8 mouse cellular contexts compared by ENCODE assay signal in genomic region chr7:16400689-16401611, GRCm38 (mm10). TPM values are rescaled to one million over a fixed set of nuclear protein-coding genes. Genes with fewer than 3 reads are reported as not detected.
DNase-seq lines count a peak whose midpoint lies in the region; ATAC-seq and TF ChIP-seq lines count a peak whose summit lies in the region.

Zc3h4 (plus strand) TSS chr7:16400910.

- DNase-seq in MEL (ENCODE audit: low read depth, low spot score), result peak; percentile 91
- DNase-seq in cerebellum, adult 2 months, result peak; percentile 90 to 92
- DNase-seq in forebrain, postnatal 0 days, result peak; percentile 93
- DNase-seq in heart, postnatal 36 days, result peak; percentile 87 to 97
- peak; percentile 79 for DNase-seq in layer of hippocampus, adult 8-10 months (ENCODE audit: low spot score in 2 of 2)
- peak; percentile 90 to 91 for DNase-seq in thymus, adult 18-20 months

- H3K4me1 ChIP-seq in MEL (ENCODE audit: control insufficient read depth in 1 of 2, insufficient read depth in 2 of 2, low read length in 2 of 2), result peaks cover 6 to 22% of the 10 kb centered on the region in 2 experiments
- peaks cover 28% of the 10 kb centered on the region for H3K4me1 ChIP-seq in cerebellum, adult 2 months (ENCODE audit: control insufficient read depth, insufficient read depth, low read length)
- H3K4me1 ChIP-seq in forebrain, postnatal 0 days (ENCODE audit: insufficient read depth), result peaks cover 23% of the 10 kb centered on the region
- peaks cover 34% of the 10 kb centered on the region for H3K4me1 ChIP-seq in lung, embryonic 15.5 days
- peaks cover 23% of the 10 kb centered on the region for H3K4me1 ChIP-seq in olfactory bulb, adult 2 months (ENCODE audit: control insufficient read depth, insufficient read depth, low read length)

- H3K9ac ChIP-seq in MEL (ENCODE audit: control insufficient read depth, low read depth, low read length, poor library complexity, severe bottlenecking), result peak within 1 kb of the TSS; percentile 98
- peak within 1 kb of the TSS; percentile 90 for H3K9ac ChIP-seq in forebrain, postnatal 0 days
- peak within 1 kb of the TSS; percentile 100 for H3K9ac ChIP-seq in lung, embryonic 15.5 days

- peak; percentile 76 to 85; a peak in 3 of 4 replicates for TF ChIP-seq POLR2A in MEL (IDR thresholded peaks at IDR 0.05; ENCODE audit: control insufficient read depth in 1 of 2, insufficient read depth in 1 of 2, low read depth in 1 of 2, low read length in 2 of 2, poor library complexity in 1 of 2)
- TF ChIP-seq POLR2A in cerebellum, adult 2 months (IDR thresholded peaks at IDR 0.05; ENCODE audit: borderline replicate concordance, insufficient read depth, low read length), result peak; percentile 58
- TF ChIP-seq POLR2A in olfactory bulb, adult 2 months (IDR thresholded peaks at IDR 0.05; ENCODE audit: insufficient read depth, low read depth, low read length), result peak; percentile 51; the same call in 1 of the 2 replicates

- intact Hi-C loops in heart, postnatal 36 days (cut with DNase I), result loop anchor here (1.0 kb wide), 1 partner anchor 88 kb away; no protein-coding TSS in a partner anchor

- TF ChIP-seq CTCF in MEL (IDR thresholded peaks at IDR 0.05 in 2 of 3, conservative IDR thresholded peaks at IDR 0.05 in 1 of 3; ENCODE audit: control insufficient read depth in 1 of 3, insufficient read depth in 1 of 3, low read depth in 2 of 3, low read length in 3 of 3, poor library complexity in 1 of 3, severe bottlenecking in 1 of 3), result peak in 1 of 3 experiments; percentile 19; a peak in 1 of 6 replicates
- no peak for TF ChIP-seq CTCF in cerebellum, adult 2 months (IDR thresholded peaks at IDR 0.05; ENCODE audit: borderline replicate concordance, insufficient read depth, low read depth, low read length)
- peak; percentile 19; the same call in 1 of the 2 replicates for TF ChIP-seq CTCF in forebrain, postnatal 0 days (IDR thresholded peaks at IDR 0.05; ENCODE audit: low read depth)
- no peak for TF ChIP-seq CTCF in olfactory bulb, adult 2 months (IDR thresholded peaks at IDR 0.05; ENCODE audit: insufficient read depth, low read depth, low read length)

- H3K79me2 ChIP-seq in MEL (ENCODE audit: control insufficient read depth, insufficient read depth, low read length, poor library complexity), result peaks cover 39% of the 10 kb centered on the region

- no peak for TF ChIP-seq EP300 in MEL (IDR thresholded peaks at IDR 0.05; ENCODE audit: low read depth in 1 of 2, low read length in 2 of 2)

- peak; percentile 26 for ATAC-seq in forebrain, postnatal 0 days
- peak; percentile 47 for ATAC-seq in lung, embryonic 15.5 days (ENCODE audit: borderline replicate concordance, extremely low read depth, low FRiP score, low TSS enrichment)

- H3K4me2 ChIP-seq in forebrain, postnatal 0 days (ENCODE audit: low read depth), result peak within 1 kb of the TSS; percentile 82
- peak within 1 kb of the TSS; percentile 82 for H3K4me2 ChIP-seq in lung, embryonic 15.5 days

- H3K4me3 ChIP-seq in MEL (ENCODE audit: control insufficient read depth in 1 of 2, insufficient read depth in 1 of 2, low read depth in 2 of 2, low read length in 2 of 2), result peak within 1 kb of the TSS; percentile 89 to 93
- H3K4me3 ChIP-seq in cerebellum, adult 2 months (replicated peaks; ENCODE audit: insufficient read depth, low read depth, low read length), result peak within 1 kb of the TSS; percentile 89
- H3K4me3 ChIP-seq in forebrain, postnatal 0 days (ENCODE audit: low read depth, low read length), result peak within 1 kb of the TSS; percentile 51
- H3K4me3 ChIP-seq in lung, embryonic 15.5 days, result peak within 1 kb of the TSS; percentile 87
- H3K4me3 ChIP-seq in olfactory bulb, adult 2 months (ENCODE audit: insufficient read depth, low read depth, low read length), result peak within 1 kb of the TSS; percentile 96

- peak within 1 kb of the TSS; percentile 96 for H3K27ac ChIP-seq in MEL (ENCODE audit: control insufficient read depth, low read depth, low read length)
- H3K27ac ChIP-seq in cerebellum, adult 2 months (ENCODE audit: insufficient read depth, low read length), result peak within 1 kb of the TSS; percentile 100
- peak within 1 kb of the TSS; percentile 100 for H3K27ac ChIP-seq in forebrain, postnatal 0 days (ENCODE audit: low read depth, low read length)
- peak within 1 kb of the TSS; percentile 100 for H3K27ac ChIP-seq in lung, embryonic 15.5 days
- H3K27ac ChIP-seq in olfactory bulb, adult 2 months (ENCODE audit: insufficient read depth, low read depth, low read length), result peak within 1 kb of the TSS; percentile 100

- no peaks in the 10 kb centered on the region for H3K9me3 ChIP-seq in MEL (replicated peaks; ENCODE audit: insufficient read depth, low read length)
- H3K9me3 ChIP-seq in forebrain, postnatal 0 days (ENCODE audit: low read length), result no peaks in the 10 kb centered on the region
- no peaks in the 10 kb centered on the region for H3K9me3 ChIP-seq in lung, embryonic 15.5 days

- peaks cover 0 to 17% of the 10 kb centered on the region in 2 experiments; a peak in 2 of 4 replicates for H3K36me3 ChIP-seq in MEL (ENCODE audit: control insufficient read depth in 1 of 2, insufficient read depth in 2 of 2, low read length in 2 of 2)
- no peaks in the 10 kb centered on the region for H3K36me3 ChIP-seq in forebrain, postnatal 0 days (ENCODE audit: insufficient read depth)
- no peaks in the 10 kb centered on the region for H3K36me3 ChIP-seq in lung, embryonic 15.5 days

- TF ChIP-seq RAD21 in MEL (IDR thresholded peaks at IDR 0.05; ENCODE audit: low read depth, low read length), result no peak

- H3K27me3 ChIP-seq in MEL (ENCODE audit: control insufficient read depth in 1 of 2, insufficient read depth in 2 of 2, low read length in 2 of 2), result no peaks in the 10 kb centered on the region
- no peaks in the 10 kb centered on the region for H3K27me3 ChIP-seq in cerebellum, adult 2 months (ENCODE audit: control insufficient read depth, insufficient read depth, low read length)
- no peaks in the 10 kb centered on the region for H3K27me3 ChIP-seq in forebrain, postnatal 0 days (ENCODE audit: insufficient read depth, low read length)
- H3K27me3 ChIP-seq in lung, embryonic 15.5 days, result no peaks in the 10 kb centered on the region

- 1% methylated on average over 71 of the region's 85 CpGs for WGBS in cerebellum, adult 2 months
- 1% methylated on average over 66 of the region's 85 CpGs for WGBS in forebrain, postnatal 0 days
- under 1% methylated on average over 64 of the region's 85 CpGs for WGBS in lung, embryonic 15.5 days
- 1% methylated on average over 73 of the region's 85 CpGs for WGBS in olfactory bulb, adult 2 months

TF ChIP-seq in MEL, 35 proteins besides CTCF, POLR2A, EP300 and RAD21 (continues in another document):
- TF ChIP-seq USF2 (IDR thresholded peaks at IDR 0.05; ENCODE audit: borderline replicate concordance in 1 of 2, insufficient read depth in 1 of 2, low read depth in 1 of 2, low read length in 2 of 2), result no peak
- no peak for TF ChIP-seq SIN3A (IDR thresholded peaks at IDR 0.05; ENCODE audit: low read length)
- no peak for TF ChIP-seq NELFE (IDR thresholded peaks at IDR 0.05; ENCODE audit: low read depth, low read length)
- no peak for TF ChIP-seq BHLHE40 (IDR thresholded peaks at IDR 0.05; ENCODE audit: borderline replicate concordance, low read depth, low read length)
- TF ChIP-seq MAFK (IDR thresholded peaks at IDR 0.05; ENCODE audit: borderline replicate concordance, low read depth, low read length), result no peak
- no peak for TF ChIP-seq ETS1 (IDR thresholded peaks at IDR 0.05; ENCODE audit: low read depth, low read length)
- no peak for TF ChIP-seq ZNF384 (IDR thresholded peaks at IDR 0.05; ENCODE audit: low read depth, low read length)
- TF ChIP-seq TAL1 (IDR thresholded peaks at IDR 0.05; ENCODE audit: low read length), result peak; percentile 14; the same call in 1 of the 2 replicates
- peak; percentile 38; the same call in 1 of the 2 replicates for TF ChIP-seq TBP (IDR thresholded peaks at IDR 0.05; ENCODE audit: low read depth, low read length)
- TF ChIP-seq MAZ (IDR thresholded peaks at IDR 0.05; ENCODE audit: low read depth, low read length), result no peak
- TF ChIP-seq USF1 (IDR thresholded peaks at IDR 0.05; ENCODE audit: low read depth, low read length), result no peak
- TF ChIP-seq MAX (IDR thresholded peaks at IDR 0.05; ENCODE audit: low read length), result no peak
- TF ChIP-seq JUND (IDR thresholded peaks at IDR 0.05; ENCODE audit: low read depth, low read length), result no peak
- no peak for TF ChIP-seq RCOR1 (IDR thresholded peaks at IDR 0.05; ENCODE audit: low read depth, low read length)
- TF ChIP-seq CHD2 (IDR thresholded peaks at IDR 0.05; ENCODE audit: low read length), result no peak
- TF ChIP-seq NRF1 (IDR thresholded peaks at IDR 0.05; ENCODE audit: insufficient read depth, low read depth, low read length, poor library complexity, severe bottlenecking), result no peak
- peak; percentile 85; the same call in 1 of the 2 replicates for TF ChIP-seq UBTF (IDR thresholded peaks at IDR 0.05; ENCODE audit: borderline replicate concordance, insufficient read depth, low read depth, low read length)
- no peak for TF ChIP-seq ZC3H11A (IDR thresholded peaks at IDR 0.05; ENCODE audit: low read depth, low read length)
- no peak for TF ChIP-seq ZMIZ1 (IDR thresholded peaks at IDR 0.05; ENCODE audit: low read depth, low read length)
- TF ChIP-seq CHD1 (IDR thresholded peaks at IDR 0.05; ENCODE audit: low read depth, low read length), result no peak
- no peak for TF ChIP-seq TCF12 (IDR thresholded peaks at IDR 0.05; ENCODE audit: low read depth, low read length)
- TF ChIP-seq ELF1 (IDR thresholded peaks at IDR 0.05; ENCODE audit: low read depth, low read length), result no peak
- TF ChIP-seq POLR2AphosphoS2 (IDR thresholded peaks at IDR 0.05; ENCODE audit: low read length), result no peak
- peak; percentile 62; the same call in 1 of the 2 replicates for TF ChIP-seq GATA1 (IDR thresholded peaks at IDR 0.05; ENCODE audit: low read depth, low read length)
- no peak for TF ChIP-seq ZKSCAN1 (IDR thresholded peaks at IDR 0.05; ENCODE audit: low read depth, low read length)
- no peak for TF ChIP-seq HCFC1 (IDR thresholded peaks at IDR 0.05; ENCODE audit: low read depth, low read length)

RNA-seq across cellular contexts. Expression of gene Zc3h4, which starts in this region (rescaled TPM):
- 32.2 and 32.9 TPM in 2 replicates for total RNA-seq in MEL (2012; rRNA removed)
- 10 to 100 TPM; 59.4 to 71.8 TPM for polyA plus RNA-seq in MEL (2012; ENCODE audit: insufficient read depth in 1 of 2, insufficient read length in 2 of 2, low read depth in 1 of 2, low replicate concordance in 2 of 2, missing spikeins in 1 of 2)
- 42.0 and 50.2 TPM in 2 replicates for polyA plus RNA-seq in cerebellum, adult 2 months (2012; rRNA removed)
- total RNA-seq in forebrain, postnatal 0 days (2014; rRNA removed), result 36.7 and 57.5 TPM in 2 replicates
- 9.4 and 11.0 TPM in 2 replicates for polyA plus RNA-seq in forebrain, postnatal 0 days (2015; fragmentation: Nextera tagmentation; extraction: Ambion mirVana)
- 10 to 100 TPM; 28.9 to 37.8 TPM for total RNA-seq in heart, postnatal 36 days (2021)
- 10 to 100 TPM; 43.3 to 50.2 (median 47.1) TPM for total RNA-seq in layer of hippocampus, adult 8-10 months (2022)
- polyA plus RNA-seq in lung, embryonic 15.5 days (2015; fragmentation: Nextera tagmentation; extraction: Ambion mirVana), result 18.0 and 18.4 TPM in 2 replicates
- 372 TPM in 1 of 2 replicates, not detected in the other for polyA plus RNA-seq in olfactory bulb, adult 2 months (2012; ENCODE audit: insufficient read depth, insufficient read length, low replicate concordance, missing spikeins)

Comparison
In these comparisons a context has a peak if more than half of its experiments do, and no peak if none do; other contexts are left out.
1. Peak in every context shown above with its lines: DNase-seq, ATAC-seq, H3K4me3 ChIP-seq and H3K27ac ChIP-seq.